Mouse (Mus musculus): ENCODE results near the gene 9030025P20Rik. TPM values are rescaled to one million over a fixed set of nuclear protein-coding genes. Genes with fewer than 3 reads are reported as not detected.
"Not testable (repeated sequence)": the region's sequence is repeated elsewhere in the genome, so short reads cannot be mapped to it uniquely, and the experiment has no call there.

Gene 9030025P20Rik
- 3.7 and 4.0 TPM in 2 replicates for total RNA-seq (2015)
- 4.7 and 7.6 TPM in 2 replicates for total RNA-seq (2017)

- ATAC-seq (replicated peaks; ENCODE audit: poor library complexity), result peak; percentile 91
Measured at GRCm38 (mm10) chr17:14978362-14979038, at the start of gene 9030025P20Rik, which contains the start of gene Gm3417. Gene 9030025P20Rik (plus strand): TSS chr17:14978468. Gene Gm3417 (minus strand): TSS chr17:14978790.

GRCm38 (mm10) chr17:14928631-14929030, 49.6 kb upstream of the 9030025P20Rik start:
- no peak for ATAC-seq (replicated peaks; ENCODE audit: poor library complexity)

GRCm38 (mm10) chr17:14930697-14931096, 47.6 kb upstream of the 9030025P20Rik start:
- peak; percentile 90 for ATAC-seq (replicated peaks; ENCODE audit: poor library complexity)

- ATAC-seq (replicated peaks; ENCODE audit: poor library complexity), result no peak
Measured at GRCm38 (mm10) chr17:14931469-14931868, 46.8 kb upstream of the 9030025P20Rik start.

- ATAC-seq (replicated peaks; ENCODE audit: poor library complexity), result not testable (repeated sequence)
Measured at GRCm38 (mm10) chr17:14935280-14935679, 43.0 kb upstream of the 9030025P20Rik start.

- ATAC-seq (replicated peaks; ENCODE audit: poor library complexity), result no peak
Measured at GRCm38 (mm10) chr17:14935841-14936605, 42.2 kb upstream of the 9030025P20Rik start.

- ATAC-seq (replicated peaks; ENCODE audit: poor library complexity), result not testable (repeated sequence)
Measured at GRCm38 (mm10) chr17:14942181-14942580, 36.1 kb upstream of the 9030025P20Rik start.

- ATAC-seq (replicated peaks; ENCODE audit: poor library complexity), result peak; percentile 98
Measured at GRCm38 (mm10) chr17:14943009-14943728, 35.1 kb upstream of the 9030025P20Rik start, which contains the start of the genes Wdr27 and 1600012H06Rik. Gene Wdr27 (minus strand): TSS chr17:14943158. Gene 1600012H06Rik (plus strand): TSS chr17:14943184.

- peak; percentile 14 for ATAC-seq (replicated peaks; ENCODE audit: poor library complexity)
Measured at GRCm38 (mm10) chr17:14943729-14944059, 34.6 kb upstream of the 9030025P20Rik start.

- no peak for ATAC-seq (replicated peaks; ENCODE audit: poor library complexity)
Measured at GRCm38 (mm10) chr17:14944551-14944950, 33.7 kb upstream of the 9030025P20Rik start.

- no peak for ATAC-seq (replicated peaks; ENCODE audit: poor library complexity)
Measured at GRCm38 (mm10) chr17:14949161-14949827, 29.0 kb upstream of the 9030025P20Rik start.

- peak; percentile 92 for ATAC-seq (replicated peaks; ENCODE audit: poor library complexity)
Measured at GRCm38 (mm10) chr17:14953452-14953851, 24.8 kb upstream of the 9030025P20Rik start.

- ATAC-seq (replicated peaks; ENCODE audit: poor library complexity), result no peak
Measured at GRCm38 (mm10) chr17:14958686-14959327, 19.5 kb upstream of the 9030025P20Rik start.

GRCm38 (mm10) chr17:14959979-14960378, 18.3 kb upstream of the 9030025P20Rik start:
- ATAC-seq (replicated peaks; ENCODE audit: poor library complexity), result peak; percentile 27

- ATAC-seq (replicated peaks; ENCODE audit: poor library complexity), result 0 out of 2 replicates have a peak, but pooled peaks have one; percentile 5
Measured at GRCm38 (mm10) chr17:14960520-14960919, 17.7 kb upstream of the 9030025P20Rik start.

GRCm38 (mm10) chr17:14960951-14961556, 17.2 kb upstream of the 9030025P20Rik start, which contains the start of gene Phf10:
Gene Phf10 (minus strand): TSS chr17:14961273.
- ATAC-seq (replicated peaks; ENCODE audit: poor library complexity), result peak; percentile 5

GRCm38 (mm10) chr17:14961557-14962154, 16.6 kb upstream of the 9030025P20Rik start:
- peak; percentile 59 for ATAC-seq (replicated peaks; ENCODE audit: poor library complexity)

- peak; percentile 80 for ATAC-seq (replicated peaks; ENCODE audit: poor library complexity)
Measured at GRCm38 (mm10) chr17:14968373-14968913, 9.8 kb upstream of the 9030025P20Rik start.

Measured in megakaryocyte progenitor cell, adult 5-6 weeks (primary cell).